Comparison of ENCODE assay signal across 10 mouse cellular contexts in the genomic region with DNA sequence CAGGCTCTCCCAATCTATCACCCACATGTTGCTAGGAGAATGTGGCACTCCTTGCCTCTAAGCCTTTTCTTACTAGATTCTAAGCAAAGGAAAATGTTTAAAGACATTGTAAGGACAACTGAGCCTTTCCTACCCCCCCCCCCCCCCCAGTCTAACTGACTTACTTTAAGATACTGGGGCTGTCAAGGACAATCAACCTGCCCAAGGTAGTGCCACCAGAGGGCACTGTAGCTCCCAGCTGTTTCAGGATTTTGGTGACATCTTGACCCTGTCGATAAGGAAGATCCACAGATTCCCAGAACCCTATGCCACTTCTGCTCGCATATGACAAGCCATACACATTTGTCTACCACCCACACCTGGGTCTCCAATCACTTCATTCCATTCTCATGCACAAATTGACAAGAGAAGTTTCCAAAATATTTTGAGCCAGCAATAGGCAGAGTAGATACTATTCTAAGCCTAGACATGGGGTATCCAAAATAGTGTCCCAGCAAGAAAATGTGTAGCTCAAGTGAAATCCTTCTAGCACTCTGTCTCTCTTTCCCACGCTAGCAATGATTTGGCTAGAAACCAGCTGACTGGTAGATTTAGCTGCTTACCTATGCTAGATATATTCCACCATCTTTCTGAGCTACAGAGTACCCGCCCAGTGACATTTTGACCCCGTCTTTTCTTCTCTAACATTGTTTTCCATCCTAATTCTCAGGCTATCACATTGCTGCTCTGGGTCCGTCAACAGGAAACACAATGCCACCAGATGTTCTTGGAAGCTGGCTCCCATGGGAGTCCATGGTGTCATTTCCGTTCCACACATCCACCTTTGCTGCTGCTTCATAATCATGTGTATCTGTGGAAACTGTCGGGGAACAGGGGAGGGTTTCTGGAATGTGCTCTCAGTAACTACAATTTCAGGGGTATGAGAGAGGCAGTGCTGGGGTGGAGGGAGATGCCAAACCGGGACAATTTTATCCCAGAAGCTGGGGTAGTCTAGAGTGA.
DNase-seq lines count a peak whose midpoint lies in the region; ATAC-seq and TF ChIP-seq lines count a peak whose summit lies in the region.
"Had no signal": no experiment of that assay in that cellular context is flagged by ENCODE, and none has a peak within 500 bp of the region (broad histone marks: within the 10 kb centered on the region; RNA-seq: fewer than 3 reads in every experiment).

No protein-coding gene starts in this region.

- 0 out of 2 replicates have a peak, but pooled peaks have one; percentile 47 for ATAC-seq in common myeloid progenitor, adult 5-6 weeks (replicated peaks; ENCODE audit: low read depth, poor library complexity, severe bottlenecking)

- TF ChIP-seq POLR2A in thymus, adult 2 months (IDR thresholded peaks at IDR 0.05; ENCODE audit: control insufficient read depth, extremely low read depth, insufficient read depth, low read length, poor library complexity) = no peak

- no peaks in the 10 kb centered on the region for H3K36me3 ChIP-seq in thymus, adult 2 months (ENCODE audit: control insufficient read depth, insufficient read depth, low read length)
- H3K36me3 ChIP-seq: hindbrain, embryonic 15.5 days had no signal

- H3K27ac ChIP-seq in thymus, adult 2 months (ENCODE audit: control insufficient read depth, insufficient read depth, low read length) = no peak overlapping the region
- H3K27ac ChIP-seq: hindbrain, embryonic 15.5 days had no signal

- no peak overlapping the region for H3K4me3 ChIP-seq in thymus, adult 2 months (ENCODE audit: control insufficient read depth, insufficient read depth, low read length)
- H3K4me3 ChIP-seq: hindbrain, embryonic 15.5 days; myocyte had no signal

- intact Hi-C loops in heart, postnatal 14 days (cut with DNase I) = loop anchor here (2.0 to 10.0 kb wide), 2 partner anchors 74 to 304 kb away; no protein-coding TSS in a partner anchor
- intact Hi-C loops in heart, postnatal 25 days (cut with DNase I) = loop anchor here (5.0 kb wide), 1 partner anchor 71 kb away; a partner anchor contains a TSS

- no peaks in the 10 kb centered on the region for H3K27me3 ChIP-seq in thymus, adult 2 months (ENCODE audit: control insufficient read depth, insufficient read depth, low read length)
- H3K27me3 ChIP-seq: hindbrain, embryonic 15.5 days had no signal

- peak; percentile 3 to 5 for DNase-seq in heart, postnatal 14 days
- no peak for DNase-seq in heart, postnatal 25 days (ENCODE audit: low spot score)
- DNase-seq in thymus, adult 2 months = peak; percentile 21
- no peak for DNase-seq in thymus, adult 18-20 months
- peak; percentile 19 to 21 for DNase-seq in thymus, postnatal 36 days
- no peak for DNase-seq in urinary bladder, adult 2 months (ENCODE audit: low spot score)
- DNase-seq in layer of hippocampus, postnatal 25 days (ENCODE audit: extremely low spot score in 1 of 2, low spot score in 1 of 2) = no peak

- no peaks in the 10 kb centered on the region for H3K4me1 ChIP-seq in thymus, adult 2 months (replicated peaks; ENCODE audit: control insufficient read depth, insufficient read depth, low read length)
- H3K4me1 ChIP-seq: hindbrain, embryonic 15.5 days had no signal

- 86% methylated on average over 9 of the region's 9 CpGs for WGBS in thymus, adult 2 months

- TF ChIP-seq CTCF in thymus, adult 2 months (IDR thresholded peaks at IDR 0.05; ENCODE audit: borderline replicate concordance, control insufficient read depth, extremely low read depth, insufficient read depth, low read length, poor library complexity) = no peak

Comparison
In these comparisons a context has a peak if more than half of its experiments do, and no peak if none do; other contexts are left out.
1. DNase-seq: peak in heart, postnatal 14 days (2 of 2), thymus, adult 2 months (single experiment) and thymus, postnatal 36 days (2 of 2); none in heart, postnatal 25 days (single experiment), thymus, adult 18-20 months (0 of 2), urinary bladder, adult 2 months (single experiment) and layer of hippocampus, postnatal 25 days (0 of 2).